ENCODE assay signal across 16 mouse cellular contexts in the genomic region with DNA sequence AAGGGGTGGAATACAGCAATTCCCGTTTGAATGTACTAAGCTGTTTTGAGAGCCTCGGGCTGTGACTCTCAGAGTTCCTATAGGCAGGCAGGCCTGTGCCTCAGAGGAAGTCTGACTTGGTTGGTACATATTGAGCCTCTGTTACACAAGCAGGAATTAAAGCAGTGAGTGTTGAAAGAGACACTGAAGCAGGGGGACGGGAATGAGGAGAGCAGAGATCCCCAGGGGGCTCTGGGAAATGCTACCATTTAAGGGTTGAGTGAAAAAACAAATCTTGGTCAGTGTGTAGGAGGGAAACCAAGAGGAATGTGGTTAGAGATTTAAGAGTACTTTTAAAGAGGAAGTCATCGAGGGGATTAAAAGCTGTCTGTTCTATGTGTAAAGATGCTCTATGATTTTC. TPM values are rescaled to one million over a fixed set of nuclear protein-coding genes. Genes with fewer than 3 reads are reported as not detected.
DNase-seq lines count a peak whose midpoint lies in the region; ATAC-seq lines count a peak whose summit lies in the region.
"Had no signal": no experiment of that assay in that cellular context is flagged by ENCODE, and none has a peak within 500 bp of the region (broad histone marks: within the 10 kb centered on the region; RNA-seq: fewer than 3 reads in every experiment).

No protein-coding gene starts in this region.

- 32% methylated on average over 4 of the region's 4 CpGs for WGBS in embryonic facial prominence, embryonic 14.5 days
- 64% methylated on average over 4 of the region's 4 CpGs for WGBS in hindbrain, embryonic 13.5 days

- DNase-seq in heart, postnatal 4 days: peak; percentile 24
- DNase-seq in heart, postnatal 14 days: no peak
- DNase-seq in lung, postnatal 36 days: peak; percentile 59
- no peak for DNase-seq in lung, postnatal 10 days
- peak; percentile 53 for DNase-seq in embryonic facial prominence, embryonic 14.5 days (ENCODE audit: low spot score)
- DNase-seq in splenic B cell, adult 2 months (ENCODE audit: low read depth, low spot score): peak; percentile 5
- DNase-seq in cerebellum, adult 18-20 months: no peak
- DNase-seq: cerebellum, adult 11-12 months; gastrocnemius, postnatal 36 days; kidney, adult 2 months; liver, postnatal 0 days; thymus, postnatal 14 days had no signal

- peaks cover 8% of the 10 kb centered on the region for H3K4me1 ChIP-seq in embryonic facial prominence, embryonic 14.5 days (ENCODE audit: control insufficient read depth, insufficient read depth, low read length)
- peaks cover 16% of the 10 kb centered on the region for H3K4me1 ChIP-seq in hindbrain, embryonic 13.5 days (replicated peaks)

- intact Hi-C loops in heart, postnatal 14 days (cut with DNase I): no loop called here

- no peak overlapping the region for H3K27ac ChIP-seq in embryonic facial prominence, embryonic 14.5 days (replicated peaks; ENCODE audit: low read depth, low read length)
- no peak overlapping the region for H3K27ac ChIP-seq in hindbrain, embryonic 13.5 days
- H3K27ac ChIP-seq: hindbrain, embryonic 15.5 days; limb, embryonic 15.5 days had no signal

- H3K27me3 ChIP-seq in embryonic facial prominence, embryonic 14.5 days (replicated peaks; ENCODE audit: control insufficient read depth, insufficient read depth, low read length): no peaks in the 10 kb centered on the region
- H3K27me3 ChIP-seq in splenic B cell, adult 2 months (ENCODE audit: control insufficient read depth, insufficient read depth, low read length, poor library complexity, severe bottlenecking): no peaks in the 10 kb centered on the region
- H3K27me3 ChIP-seq in hindbrain, embryonic 13.5 days: 0 out of 2 replicates have a peak, but pooled peaks cover 3% of the 10 kb centered on the region
- H3K27me3 ChIP-seq: hindbrain, embryonic 15.5 days; limb, embryonic 15.5 days; Patski had no signal

- no peak overlapping the region for H3K4me2 ChIP-seq in embryonic facial prominence, embryonic 14.5 days (ENCODE audit: low read depth, low read length)
- no peak overlapping the region for H3K4me2 ChIP-seq in hindbrain, embryonic 13.5 days
- H3K4me2 ChIP-seq: hindbrain, embryonic 15.5 days; limb, embryonic 15.5 days had no signal

- ATAC-seq in embryonic facial prominence, embryonic 14.5 days (ENCODE audit: low read depth): 0 out of 2 replicates have a peak, but pooled peaks have one; percentile 12
- no peak for ATAC-seq in hindbrain, embryonic 13.5 days (ENCODE audit: low FRiP score)
- ATAC-seq: liver, postnatal 0 days had no signal

- H3K4me3 ChIP-seq in embryonic facial prominence, embryonic 14.5 days (ENCODE audit: low read depth, low read length): no peak overlapping the region
- no peak overlapping the region for H3K4me3 ChIP-seq in hindbrain, embryonic 13.5 days
- H3K4me3 ChIP-seq: hindbrain, embryonic 15.5 days; limb, embryonic 15.5 days had no signal

- H3K9ac ChIP-seq in embryonic facial prominence, embryonic 14.5 days (ENCODE audit: low read depth, low read length): no peak overlapping the region
- no peak overlapping the region for H3K9ac ChIP-seq in hindbrain, embryonic 13.5 days
- H3K9ac ChIP-seq: hindbrain, embryonic 15.5 days; limb, embryonic 15.5 days; liver, postnatal 0 days had no signal

- H3K36me3 ChIP-seq in embryonic facial prominence, embryonic 14.5 days (ENCODE audit: control insufficient read depth, insufficient read depth, low read length): no peaks in the 10 kb centered on the region
- no peaks in the 10 kb centered on the region for H3K36me3 ChIP-seq in splenic B cell, adult 2 months (ENCODE audit: control insufficient read depth, insufficient read depth, low read length, poor library complexity, severe bottlenecking)
- no peaks in the 10 kb centered on the region for H3K36me3 ChIP-seq in hindbrain, embryonic 13.5 days
- H3K36me3 ChIP-seq: hindbrain, embryonic 15.5 days; limb, embryonic 15.5 days had no signal

- H3K9me3 ChIP-seq in embryonic facial prominence, embryonic 14.5 days (ENCODE audit: control insufficient read depth, low read length): no peaks in the 10 kb centered on the region
- no peaks in the 10 kb centered on the region for H3K9me3 ChIP-seq in hindbrain, embryonic 13.5 days
- H3K9me3 ChIP-seq: hindbrain, embryonic 15.5 days; limb, embryonic 15.5 days had no signal

RNA-seq across cellular contexts. Expression of gene Gtdc1, which starts 49.0 kb away (rescaled TPM):
- total RNA-seq in heart, postnatal 4 days (2021): 10 to 100 TPM; 33.5 to 38.5 TPM
- total RNA-seq in heart, postnatal 14 days (2021): 10 to 100 TPM; 15.5 to 20.5 TPM
- polyA plus RNA-seq in embryonic facial prominence, embryonic 14.5 days (2014; fragmentation: Nextera tagmentation; extraction: Ambion mirVana): 14.3 and 19.0 TPM in 2 replicates
- polyA plus RNA-seq in hindbrain, embryonic 13.5 days (2015; fragmentation: Nextera tagmentation; extraction: Ambion mirVana): 19.9 and 21.0 TPM in 2 replicates

Comparison
In these comparisons a context has a peak if more than half of its experiments do, and no peak if none do; other contexts are left out.
1. DNase-seq: peak in heart, postnatal 4 days (single experiment), lung, postnatal 36 days (single experiment), embryonic facial prominence, embryonic 14.5 days (single experiment) and splenic B cell, adult 2 months (single experiment); none in heart, postnatal 14 days (0 of 2), lung, postnatal 10 days (single experiment) and cerebellum, adult 18-20 months (0 of 2).